Mouse (Mus musculus) liver, adult 2 months (tissue): ENCODE measurements around the gene Lrrc41.

ENCODE experiments used
- CTCF ChIP-seq: fragments of 200-500 bp; IDR thresholded peaks from 2 replicates; pipeline ENCODE4 v1.5.1; 2011; ENCODE audit warnings: low read depth, low read length, control low read depth
- POLR2A ChIP-seq: fragments of 200-500 bp; IDR thresholded peaks from 2 replicates; pipeline ENCODE4 v1.6.1; 2011; ENCODE audit warnings: low read length, control low read depth; ENCODE audit not compliant: insufficient read depth; ENCODE audit errors: extremely low read depth

- TF ChIP-seq CTCF, result no peak
- TF ChIP-seq POLR2A, result no peak
These were observed 27.4 kb upstream of the Lrrc41 start for GRCm38 (mm10) chr4:116047681-116048080.
